Mouse (Mus musculus) limb, embryonic 12.5 days (tissue): ENCODE results near the gene Gm20708. TPM values are rescaled to one million over a fixed set of nuclear protein-coding genes. Genes with fewer than 3 reads are reported as not detected.
A peak's percentile ranks its signal among the peaks of the same experiment; 100 is the strongest.

Experiments used
- ATAC-seq: fragments of 200-750 bp; cut with Nextera tagmentation; 2 replicates; pipeline ENCODE4 v1.8.0; 2017; ENCODE audit warnings: low read depth, moderate TSS enrichment; ENCODE audit not compliant: insufficient number of reproducible peaks, insufficient read depth, low FRiP score, low TSS enrichment
- H3K27ac ChIP-seq: fragments of 300-500 bp; sonication (generic); 2 replicates; pipeline ENCODE4 v1.5.1; 2016; ENCODE audit warnings: mild to moderate bottlenecking, moderate library complexity
- H3K27me3 ChIP-seq: fragments of 300-500 bp; sonication (generic); 2 replicates; pipeline ENCODE4 v1.6.1; 2016; ENCODE audit warnings: mild to moderate bottlenecking, moderate library complexity
- H3K36me3 ChIP-seq: fragments of 300-500 bp; sonication (generic); 2 replicates; pipeline ENCODE4 v1.6.1; 2016; ENCODE audit warnings: mild to moderate bottlenecking, moderate library complexity
- H3K4me1 ChIP-seq: fragments of 300-500 bp; sonication (generic); replicated peaks from 2 replicates; pipeline ENCODE4 v1.6.1; 2016
- H3K4me2 ChIP-seq: fragments of 300-500 bp; sonication (generic); 2 replicates; pipeline ENCODE4 v1.6.1; 2016; ENCODE audit warnings: mild to moderate bottlenecking, moderate library complexity
- H3K4me3 ChIP-seq: fragments of 300-500 bp; sonication (generic); replicated peaks from 2 replicates; pipeline ENCODE4 v1.5.1; 2016; ENCODE audit warnings: mild to moderate bottlenecking
- H3K9ac ChIP-seq: fragments of 300-500 bp; sonication (generic); replicated peaks from 2 replicates; pipeline ENCODE4 v1.6.1; 2016; ENCODE audit warnings: mild to moderate bottlenecking, moderate library complexity
- H3K9me3 ChIP-seq: fragments of 300-500 bp; sonication (generic); 2 replicates; pipeline ENCODE4 v1.6.1; 2016; ENCODE audit warnings: mild to moderate bottlenecking, moderate library complexity
- WGBS: fragments of 180-500 bp; shearing (Covaris S2); methylation state at CpG from one replicate; pipeline ENCODE4 v1.1.7; 2016; 5-methylcytosine and 5-hydroxymethylcytosine counted together
- polyA plus RNA-seq: library from polyadenylated mRNA; unstranded; fragments of >200 nt; fragmentation: Nextera tagmentation; extraction: Ambion mirVana; gene quantifications from 2 replicates; pipeline ENCODE4 v1.2.1, GENCODE M21; 2016

The Gm20708 gene
- polyA plus RNA-seq, 1 experiment from 2014 or later = 0.58 TPM

GRCm38 (mm10) chr11:117848985-117849671 is 39.7 kb downstream of the Gm20708 start, which contains the start of gene Birc5:
Gene Birc5 (plus strand): TSS chr11:117849251.
- Histone ChIP-seq H3K4me3 (peak within 1 kb of the TSS; percentile 71), H3K27ac (peak within 1 kb of the TSS; percentile 94), H3K4me2 (peak within 1 kb of the TSS; percentile 86), H3K4me1 (peaks cover 24% of the 10 kb centered on the region), H3K9ac (peak within 1 kb of the TSS; percentile 80), H3K9me3 (no peaks in the 10 kb centered on the region), H3K36me3 (peaks cover 26% of the 10 kb centered on the region), H3K27me3 (no peaks in the 10 kb centered on the region)
- ATAC-seq = peak; percentile 92
- WGBS = 1% methylated on average over 50 of the region's 51 CpGs

- no peak for ATAC-seq
- Histone ChIP-seq H3K9ac (no peak overlapping the region), H3K4me3 (no peak overlapping the region), H3K9me3 (no peaks in the 10 kb centered on the region), H3K36me3 (peaks cover 61% of the 10 kb centered on the region), H3K27ac (no peak overlapping the region), H3K4me2 (no peak overlapping the region), H3K4me1 (peaks cover 19% of the 10 kb centered on the region), H3K27me3 (no peaks in the 10 kb centered on the region)
- WGBS = 85% methylated on average over 3 of the region's 3 CpGs
These were observed 43.4 kb downstream of the Gm20708 start for GRCm38 (mm10) chr11:117852875-117853274.

GRCm38 (mm10) chr11:117854241-117854640 is 44.8 kb downstream of the Gm20708 start:
- 96% methylated on average over 9 of the region's 9 CpGs for WGBS
- H3K27ac ChIP-seq = no peak overlapping the region
- no peaks in the 10 kb centered on the region for H3K9me3 ChIP-seq
- H3K27me3 ChIP-seq = peaks cover 10% of the 10 kb centered on the region
- H3K36me3 ChIP-seq = peaks cover 64% of the 10 kb centered on the region
- H3K4me3 ChIP-seq = no peak overlapping the region
- no peak overlapping the region for H3K4me2 ChIP-seq
- H3K9ac ChIP-seq = no peak overlapping the region
- H3K4me1 ChIP-seq = peaks cover 13% of the 10 kb centered on the region
- ATAC-seq = no peak

- Histone ChIP-seq H3K4me1 (peaks cover 10% of the 10 kb centered on the region), H3K36me3 (peaks cover 64% of the 10 kb centered on the region), H3K27me3 (peaks cover 21% of the 10 kb centered on the region), H3K9me3 (no peaks in the 10 kb centered on the region), H3K4me2 (no peak overlapping the region), H3K4me3 (no peak overlapping the region), H3K27ac (no peak overlapping the region), H3K9ac (no peak overlapping the region)
- ATAC-seq = no peak
- 96% methylated on average over 5 of the region's 5 CpGs for WGBS
These were observed 45.9 kb downstream of the Gm20708 start for GRCm38 (mm10) chr11:117855360-117855759.

- H3K27ac ChIP-seq = no peak overlapping the region
- no peak overlapping the region for H3K4me3 ChIP-seq
- H3K27me3 ChIP-seq = peaks cover 27% of the 10 kb centered on the region
- 85% methylated on average over 1 of the region's 1 CpGs for WGBS
- ATAC-seq = no peak
- H3K9ac ChIP-seq = no peak overlapping the region
- peaks cover 12% of the 10 kb centered on the region for H3K4me1 ChIP-seq
- peaks cover 64% of the 10 kb centered on the region for H3K36me3 ChIP-seq
- H3K4me2 ChIP-seq = no peak overlapping the region
- H3K9me3 ChIP-seq = no peaks in the 10 kb centered on the region
These were observed 46.5 kb downstream of the Gm20708 start for GRCm38 (mm10) chr11:117855975-117856374.

- Histone ChIP-seq H3K9ac (no peak overlapping the region), H3K27me3 (peaks cover 42% of the 10 kb centered on the region), H3K4me2 (no peak overlapping the region), H3K27ac (no peak overlapping the region), H3K9me3 (no peaks in the 10 kb centered on the region), H3K4me1 (peaks cover 12% of the 10 kb centered on the region), H3K4me3 (no peak overlapping the region), H3K36me3 (peaks cover 54% of the 10 kb centered on the region)
- no peak for ATAC-seq
- 94% methylated on average over 10 of the region's 10 CpGs for WGBS
These were observed 48.0 kb downstream of the Gm20708 start for GRCm38 (mm10) chr11:117857462-117857861.

GRCm38 (mm10) chr11:117858392-117858791 is 48.9 kb downstream of the Gm20708 start:
- no peak overlapping the region for H3K27ac ChIP-seq
- H3K4me3 ChIP-seq = no peak overlapping the region
- 45% methylated on average over 3 of the region's 3 CpGs for WGBS
- peaks cover 45% of the 10 kb centered on the region for H3K36me3 ChIP-seq
- H3K9ac ChIP-seq = no peak overlapping the region
- H3K4me1 ChIP-seq = peaks cover 12% of the 10 kb centered on the region
- H3K27me3 ChIP-seq = peaks cover 51% of the 10 kb centered on the region
- H3K4me2 ChIP-seq = no peak overlapping the region
- H3K9me3 ChIP-seq = no peaks in the 10 kb centered on the region
- ATAC-seq = no peak

GRCm38 (mm10) chr11:117860601-117861000 is 51.1 kb downstream of the Gm20708 start, which contains the start of gene Tmem235:
Gene Tmem235 (plus strand): TSS chr11:117860752.
- Histone ChIP-seq H3K36me3 (peaks cover 23% of the 10 kb centered on the region), H3K9ac (peak within 1 kb of the TSS; percentile 23; the same call in 1 of the 2 replicates), H3K27ac (no peak within 1 kb of the TSS), H3K4me1 (peaks cover 14% of the 10 kb centered on the region), H3K27me3 (peaks cover 67% of the 10 kb centered on the region), H3K4me2 (peak within 1 kb of the TSS; percentile 30), H3K4me3 (peak within 1 kb of the TSS; percentile 11), H3K9me3 (no peaks in the 10 kb centered on the region)
- ATAC-seq = no peak
- 3% methylated on average over 23 of the region's 23 CpGs for WGBS

GRCm38 (mm10) chr11:117863174-117863856 is 53.8 kb downstream of the Gm20708 start:
- Histone ChIP-seq H3K9ac (no peak overlapping the region), H3K4me1 (peaks cover 14% of the 10 kb centered on the region)
- 31% methylated on average over 11 of the region's 11 CpGs for WGBS

GRCm38 (mm10) chr11:117864805-117865204 is 55.3 kb downstream of the Gm20708 start:
- peaks cover 59% of the 10 kb centered on the region for H3K27me3 ChIP-seq
- H3K27ac ChIP-seq = no peak overlapping the region
- H3K9me3 ChIP-seq = no peaks in the 10 kb centered on the region
- no peak overlapping the region for H3K4me3 ChIP-seq
- H3K4me2 ChIP-seq = no peak overlapping the region
- H3K9ac ChIP-seq = no peak overlapping the region; the same call in 1 of the 2 replicates
- H3K4me1 ChIP-seq = peaks cover 12% of the 10 kb centered on the region
- H3K36me3 ChIP-seq = no peaks in the 10 kb centered on the region
- 52% methylated on average over 2 of the region's 2 CpGs for WGBS
- no peak for ATAC-seq

More at GRCm38 (mm10) chr11:117863174-117863856, 53.8 kb downstream of the Gm20708 start:
- no peak for ATAC-seq
- Histone ChIP-seq H3K36me3 (no peaks in the 10 kb centered on the region; the same call in 1 of the 2 replicates), H3K9me3 (no peaks in the 10 kb centered on the region), H3K27me3 (peaks cover 74% of the 10 kb centered on the region), H3K4me3 (no peak overlapping the region), H3K4me2 (no peak overlapping the region), H3K27ac (no peak overlapping the region)

GRCm38 (mm10) chr11:117865988-117866387 is 56.5 kb downstream of the Gm20708 start:
- H3K9me3 ChIP-seq = no peaks in the 10 kb centered on the region
- ATAC-seq = no peak
- peaks cover 47% of the 10 kb centered on the region for H3K27me3 ChIP-seq
- H3K4me1 ChIP-seq = peaks cover 3% of the 10 kb centered on the region; the same call in 1 of the 2 replicates
- 49% methylated on average over 6 of the region's 6 CpGs for WGBS
- H3K27ac ChIP-seq = no peak overlapping the region
- no peak overlapping the region for H3K4me2 ChIP-seq
- no peak overlapping the region for H3K4me3 ChIP-seq
- no peaks in the 10 kb centered on the region for H3K36me3 ChIP-seq
- H3K9ac ChIP-seq = no peak overlapping the region
